Mouse (Mus musculus): ENCODE results near the gene Erlin1. TPM values are rescaled to one million over a fixed set of nuclear protein-coding genes. Genes with fewer than 3 reads are reported as not detected.

The Erlin1 gene
- total RNA-seq, 2 experiments from 2014 or later = 23.4 to 26.1 TPM

DNA sequence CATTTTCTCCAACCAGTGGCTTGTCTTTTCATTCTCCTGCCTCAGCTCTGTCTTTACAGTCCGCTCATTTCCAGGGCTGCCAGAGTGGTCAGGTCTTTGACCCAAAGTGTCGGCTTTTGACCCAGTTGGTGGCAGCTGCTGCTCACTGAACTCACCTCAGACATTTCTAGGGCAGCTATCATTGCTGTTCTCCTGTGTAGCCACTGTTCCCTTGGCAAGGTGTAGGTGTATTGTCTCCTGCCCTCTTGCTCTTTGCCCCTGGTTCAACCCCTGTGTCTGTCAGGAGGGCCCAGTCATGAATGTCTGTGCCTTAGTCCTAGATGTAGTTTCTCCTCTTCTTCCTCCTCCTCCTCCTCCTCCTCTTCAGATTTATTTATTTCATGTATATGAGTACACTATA, 65.3 kb downstream of the Erlin1 start:
- intact Hi-C loops (cut with DNase I) = no loop called here
- no peak for DNase-seq

DNA sequence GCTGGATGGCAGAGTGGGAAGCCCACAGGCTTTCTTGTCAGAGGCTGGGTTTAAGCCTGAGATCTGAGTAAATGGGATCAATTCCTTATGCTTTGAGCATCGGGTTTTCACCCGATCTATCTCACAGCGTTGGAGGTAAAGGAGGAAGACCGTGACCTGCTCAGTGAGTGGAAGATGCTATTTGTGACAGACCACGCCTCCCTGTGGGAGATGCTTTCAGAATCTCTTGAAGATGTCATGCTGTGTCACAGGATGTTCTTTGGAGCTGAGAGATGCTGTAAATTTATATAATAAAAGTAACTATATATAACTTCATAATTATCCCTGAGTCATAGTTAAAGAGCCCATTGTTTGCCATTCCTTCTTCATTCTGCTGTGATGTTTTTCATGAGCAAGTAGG, 68.9 kb downstream of the Erlin1 start:
- intact Hi-C loops (cut with DNase I) = no loop called here
- no peak for DNase-seq

DNA sequence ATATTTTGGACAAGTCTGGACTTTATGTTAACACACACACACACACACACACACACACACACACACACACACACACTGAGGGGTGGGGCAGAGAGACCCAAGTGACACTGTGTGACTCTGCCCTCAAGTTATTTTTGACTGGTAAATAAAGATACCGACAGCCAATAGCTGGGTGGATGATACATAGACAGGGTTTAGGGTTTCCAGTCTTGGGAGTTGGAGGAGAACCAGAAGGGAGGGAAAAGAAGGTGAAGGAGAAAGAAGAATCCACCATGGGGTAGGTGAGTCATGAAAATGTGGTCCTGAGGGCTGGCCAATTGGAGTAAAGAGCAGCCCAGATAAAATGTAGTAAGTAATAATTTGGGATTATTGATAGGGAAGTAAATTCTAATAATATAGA, 69.5 kb downstream of the Erlin1 start:
- no peak for DNase-seq
- intact Hi-C loops (cut with DNase I) = no loop called here

DNA sequence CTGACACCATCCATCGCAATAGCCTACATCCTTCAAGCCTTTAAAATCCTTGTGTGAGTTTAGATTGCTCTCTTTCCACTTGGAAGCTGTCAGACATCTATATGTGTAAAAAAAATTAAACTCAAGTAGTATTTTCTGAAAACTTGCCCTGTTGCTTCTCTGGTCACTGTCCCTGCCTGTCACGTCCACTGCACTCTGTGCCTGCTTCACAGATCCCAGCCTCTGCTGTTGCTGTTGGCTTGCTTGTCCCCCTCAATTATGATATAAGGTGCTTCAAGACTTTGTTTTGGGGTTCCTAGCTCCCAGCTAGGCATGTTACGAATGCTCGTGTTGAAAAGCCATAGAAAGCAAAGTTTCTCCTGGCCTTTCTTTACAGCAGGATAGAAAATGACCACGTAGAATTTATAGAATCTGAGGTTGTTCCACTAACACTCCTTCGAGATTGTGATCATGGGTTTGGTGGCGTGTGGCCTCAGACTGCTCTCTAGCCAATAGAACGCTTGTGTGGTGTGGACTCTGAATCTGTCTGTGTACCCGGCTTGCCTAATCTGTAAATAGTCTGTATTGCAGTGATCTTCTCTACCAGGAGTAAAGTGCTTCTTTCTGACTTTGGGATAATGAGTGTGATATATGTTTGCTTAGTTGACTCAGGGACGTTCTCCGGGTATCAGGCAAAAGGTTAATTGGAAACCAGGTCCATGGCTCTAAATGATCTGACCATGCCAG, 70.6 kb downstream of the Erlin1 start:
- no peak for DNase-seq
- intact Hi-C loops (cut with DNase I) = no loop called here

DNA sequence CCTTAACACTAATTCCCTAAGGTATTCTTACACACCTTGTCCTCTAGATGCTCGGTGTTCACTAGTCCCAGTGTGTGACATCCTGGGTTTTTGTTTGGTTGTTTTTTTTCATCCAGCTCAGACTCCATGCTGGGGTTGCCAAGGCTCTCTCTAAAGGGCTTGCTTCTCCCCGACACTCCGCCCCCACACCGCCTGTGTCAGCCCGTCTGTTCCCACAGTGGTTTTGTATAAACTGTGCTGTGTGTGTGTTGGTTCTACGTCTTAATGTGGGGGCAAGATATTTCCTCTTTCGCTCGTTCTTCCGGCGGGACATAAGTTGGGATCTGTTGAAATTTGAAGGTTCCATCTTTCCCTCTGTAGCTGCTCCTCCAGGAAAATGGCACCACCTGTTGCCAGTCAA, 71.5 kb downstream of the Erlin1 start:
- intact Hi-C loops (cut with DNase I) = no loop called here
- DNase-seq = no peak

DNA sequence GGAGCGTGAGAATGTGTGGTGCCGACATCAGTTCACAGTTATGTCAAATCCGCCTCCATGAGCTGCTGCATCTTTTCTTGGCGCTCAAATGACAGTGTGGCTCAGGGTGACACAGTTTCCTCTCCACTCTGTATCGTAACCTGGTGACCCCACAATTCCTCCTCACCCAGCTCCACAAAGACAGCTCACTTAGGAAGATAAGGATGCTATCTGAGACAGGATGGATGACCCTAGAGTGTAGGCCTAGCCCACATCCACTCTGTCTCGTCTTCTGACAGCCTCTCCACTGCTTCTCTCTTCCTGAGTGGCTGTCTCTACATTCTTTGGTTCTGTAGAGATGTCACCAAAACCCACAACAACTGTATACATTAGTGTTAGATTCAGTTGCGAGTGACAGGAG, 74.2 kb downstream of the Erlin1 start:
- intact Hi-C loops (cut with DNase I) = no loop called here
- no peak for DNase-seq

DNA sequence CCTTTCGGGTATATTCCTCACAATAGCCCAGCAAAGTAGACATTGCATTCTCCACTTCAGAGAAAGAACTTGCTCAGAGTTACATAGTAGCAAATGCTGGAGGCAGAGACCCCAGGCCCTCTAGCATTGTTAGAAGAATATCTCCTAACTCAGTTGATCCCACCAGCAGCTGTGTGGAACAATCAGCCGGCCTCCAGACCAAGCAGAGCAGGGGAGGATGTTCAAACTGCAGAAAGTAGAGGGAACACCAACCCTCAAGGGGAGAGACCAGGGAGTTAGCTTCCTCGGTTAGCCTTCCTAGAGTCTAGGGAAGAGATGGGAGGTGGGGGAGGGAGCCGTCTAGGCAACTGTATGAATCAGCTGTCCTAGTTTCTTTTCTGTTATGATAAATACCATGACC, 77.1 kb downstream of the Erlin1 start:
- intact Hi-C loops (cut with DNase I) = no loop called here
- DNase-seq = no peak

DNA sequence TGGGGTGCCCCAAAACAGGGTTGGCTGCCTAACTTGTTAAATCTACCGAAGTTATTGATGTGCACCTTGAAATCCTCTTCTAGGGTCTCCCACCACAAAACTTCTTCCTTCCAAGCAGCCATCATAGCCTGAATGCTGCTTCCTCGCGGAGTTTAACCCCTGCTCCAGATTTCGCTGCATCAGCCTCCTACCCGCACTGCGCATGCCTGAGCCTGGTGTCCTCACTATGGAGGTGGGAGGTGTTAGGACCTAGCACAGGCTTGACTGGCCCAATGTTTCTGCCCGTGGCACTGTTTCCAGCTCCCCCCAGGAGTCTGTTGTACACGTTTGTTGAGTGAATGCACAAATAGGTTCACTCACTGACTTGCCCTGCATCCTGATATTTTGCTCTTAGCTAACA, 79.2 kb downstream of the Erlin1 start:
- no peak for DNase-seq
- intact Hi-C loops (cut with DNase I) = no loop called here

DNA sequence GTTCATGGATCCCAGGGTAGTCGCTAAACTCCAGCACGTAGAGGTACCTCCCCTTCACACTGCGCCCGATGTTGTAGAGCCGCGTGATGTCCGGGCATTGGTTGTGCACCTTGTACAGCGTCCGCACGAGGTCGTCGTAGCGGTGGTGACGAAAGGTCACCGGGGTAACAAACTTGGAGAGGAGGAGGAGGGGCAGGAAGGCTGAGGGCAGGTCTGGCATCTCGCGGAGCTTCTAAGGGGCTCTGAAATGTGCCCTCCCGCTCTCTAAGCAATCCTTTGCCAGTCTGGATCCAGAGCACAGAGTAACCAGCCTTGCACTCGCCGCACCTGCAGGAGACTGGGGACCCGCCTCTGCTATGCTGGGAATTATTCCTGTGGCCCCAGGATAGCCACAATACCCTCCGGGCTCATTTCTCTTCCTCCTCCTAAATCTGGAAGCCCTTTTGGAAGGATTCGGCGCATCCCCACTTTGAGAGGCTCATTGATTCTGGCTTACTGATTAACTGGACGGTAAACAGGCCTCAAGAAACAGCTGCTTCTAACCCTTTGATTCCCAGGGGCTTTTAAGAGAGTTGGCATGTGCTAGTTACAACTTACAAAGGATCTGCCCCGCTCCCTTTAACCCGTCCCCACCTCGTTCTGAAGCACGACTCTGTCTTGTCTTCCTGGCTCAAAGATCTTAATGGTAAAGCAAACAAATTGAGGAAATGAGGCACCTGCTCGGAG, 83.4 kb downstream of the Erlin1 start, which contains the start of gene Cpn1:
Gene Cpn1, minus strand, starts transcription at position 488 of the 726 bp plus-strand sequence.
- DNase-seq = no peak
- intact Hi-C loops (cut with DNase I) = no loop called here

Other genes with a start within 250 kb of the Erlin1 start
- 10 to 100 TPM; 11.3 to 11.4 TPM for gene Dnmbp, start 129.6 kb downstream of the Erlin1 start, total RNA-seq (2021)
- gene Cpn1, start 83.2 kb downstream of the Erlin1 start, total RNA-seq (2021) = under 1 TPM in 1 of 2 experiments, not detected in 1; 0.18 TPM
- not detected for gene Cyp2c23, start 40.6 kb downstream of the Erlin1 start, total RNA-seq (2021)
- gene Chuk, start 37.7 kb upstream of the Erlin1 start, total RNA-seq (2021) = 10 to 100 TPM; 61.4 to 64.7 TPM
- 10 to 100 TPM; 21.7 to 24.4 TPM for gene Cwf19l1, start 66.1 kb upstream of the Erlin1 start, total RNA-seq (2021)
- gene Bloc1s2, start 76.7 kb upstream of the Erlin1 start, total RNA-seq (2021) = 10 to 100 TPM; 87.2 to 92.2 TPM
- not detected for gene Pkd2l1, start 122.7 kb upstream of the Erlin1 start, total RNA-seq (2021)
- gene Scd3, start 133.5 kb upstream of the Erlin1 start, total RNA-seq (2021) = 1 to 10 TPM; 1.2 to 1.9 TPM
- 100 to 1,000 TPM; 554 to 565 TPM for gene Scd2, start 223.9 kb upstream of the Erlin1 start, total RNA-seq (2021)

Measured in left cerebral cortex, postnatal 4 days (tissue).